Mouse (Mus musculus) adrenal gland, adult 8-10 months (tissue): ENCODE results near the gene Slc39a3. TPM values are rescaled to one million over a fixed set of nuclear protein-coding genes. Genes with fewer than 3 reads are reported as not detected.
A peak's percentile ranks its signal among the peaks of the same experiment; 100 is the strongest.
"Not testable (repeated sequence)": the region's sequence is repeated elsewhere in the genome, so short reads cannot be mapped to it uniquely, and the experiment has no call there.

Experiments
- DNase-seq: peaks from one replicate; pipeline ENCODE4 v3.0.0; 2022
- total RNA-seq, 4 experiments: library from RNA; stranded (reverse); gene quantifications; 2 replicates each; pipeline ENCODE4 v1.2.4; 2022

Slc39a3 gene
- total RNA-seq, 4 experiments from 2014 or later: 50.7 to 86.9 (median 66.5) TPM

- not testable (repeated sequence) for DNase-seq
These were observed 8.0 kb upstream of the Slc39a3 start for GRCm38 (mm10) chr10:81045246-81045645.

GRCm38 (mm10) chr10:81041458-81042175, 4.4 kb upstream of the Slc39a3 start:
- no peak for DNase-seq

- no peak for DNase-seq
These were observed 975 bp downstream of the Slc39a3 start for GRCm38 (mm10) chr10:81036251-81036650.

- peak; percentile 79 for DNase-seq
These were observed 3.6 kb downstream of the Slc39a3 start for GRCm38 (mm10) chr10:81033586-81033985.

- no peak for DNase-seq
These were observed 8.2 kb downstream of the Slc39a3 start for GRCm38 (mm10) chr10:81029031-81029430.

GRCm38 (mm10) chr10:81028219-81028618, 9.0 kb downstream of the Slc39a3 start:
- DNase-seq: no peak

GRCm38 (mm10) chr10:81027331-81027730, 9.9 kb downstream of the Slc39a3 start:
- peak; percentile 51 for DNase-seq

GRCm38 (mm10) chr10:81026857-81027256, 10.4 kb downstream of the Slc39a3 start:
- DNase-seq: no peak

- no peak for DNase-seq
These were observed 11.5 kb downstream of the Slc39a3 start, which contains the start of gene Diras1 for GRCm38 (mm10) chr10:81025639-81026275. TSS of gene Diras1 (minus strand) at chr10:81025662.

GRCm38 (mm10) chr10:81025047-81025621, 12.1 kb downstream of the Slc39a3 start:
- DNase-seq: no peak

- no peak for DNase-seq
These were observed 12.8 kb downstream of the Slc39a3 start for GRCm38 (mm10) chr10:81024346-81024937.

GRCm38 (mm10) chr10:81022744-81023143, 14.5 kb downstream of the Slc39a3 start:
- no peak for DNase-seq

- no peak for DNase-seq
These were observed 15.6 kb downstream of the Slc39a3 start for GRCm38 (mm10) chr10:81021547-81022110.

- DNase-seq: no peak
These were observed 17.0 kb downstream of the Slc39a3 start for GRCm38 (mm10) chr10:81020207-81020606.

- DNase-seq: no peak
These were observed 17.5 kb downstream of the Slc39a3 start for GRCm38 (mm10) chr10:81019687-81020086.

- DNase-seq: no peak
These were observed 18.9 kb downstream of the Slc39a3 start for GRCm38 (mm10) chr10:81018326-81018725.

- DNase-seq: no peak
These were observed 20.6 kb downstream of the Slc39a3 start for GRCm38 (mm10) chr10:81016645-81017044.

GRCm38 (mm10) chr10:81015666-81016065, 21.6 kb downstream of the Slc39a3 start:
- no peak for DNase-seq

- peak; percentile 98 for DNase-seq
These were observed 22.5 kb downstream of the Slc39a3 start, which contains the start of gene Gng7 for GRCm38 (mm10) chr10:81014393-81015384. TSS of gene Gng7 (minus strand) at chr10:81014945.

GRCm38 (mm10) chr10:81010851-81011250, 26.4 kb downstream of the Slc39a3 start:
- DNase-seq: no peak

- no peak for DNase-seq
These were observed 30.0 kb downstream of the Slc39a3 start for GRCm38 (mm10) chr10:81007240-81007639.
